Mouse (Mus musculus): ENCODE data around the gene Camk2n1.
A peak's percentile ranks its signal among the peaks of the same experiment; 100 is the strongest.
"Not testable (repeated sequence)": the region's sequence is repeated elsewhere in the genome, so short reads cannot be mapped to it uniquely, and the experiment has no call there.

Camk2n1 gene

DNA sequence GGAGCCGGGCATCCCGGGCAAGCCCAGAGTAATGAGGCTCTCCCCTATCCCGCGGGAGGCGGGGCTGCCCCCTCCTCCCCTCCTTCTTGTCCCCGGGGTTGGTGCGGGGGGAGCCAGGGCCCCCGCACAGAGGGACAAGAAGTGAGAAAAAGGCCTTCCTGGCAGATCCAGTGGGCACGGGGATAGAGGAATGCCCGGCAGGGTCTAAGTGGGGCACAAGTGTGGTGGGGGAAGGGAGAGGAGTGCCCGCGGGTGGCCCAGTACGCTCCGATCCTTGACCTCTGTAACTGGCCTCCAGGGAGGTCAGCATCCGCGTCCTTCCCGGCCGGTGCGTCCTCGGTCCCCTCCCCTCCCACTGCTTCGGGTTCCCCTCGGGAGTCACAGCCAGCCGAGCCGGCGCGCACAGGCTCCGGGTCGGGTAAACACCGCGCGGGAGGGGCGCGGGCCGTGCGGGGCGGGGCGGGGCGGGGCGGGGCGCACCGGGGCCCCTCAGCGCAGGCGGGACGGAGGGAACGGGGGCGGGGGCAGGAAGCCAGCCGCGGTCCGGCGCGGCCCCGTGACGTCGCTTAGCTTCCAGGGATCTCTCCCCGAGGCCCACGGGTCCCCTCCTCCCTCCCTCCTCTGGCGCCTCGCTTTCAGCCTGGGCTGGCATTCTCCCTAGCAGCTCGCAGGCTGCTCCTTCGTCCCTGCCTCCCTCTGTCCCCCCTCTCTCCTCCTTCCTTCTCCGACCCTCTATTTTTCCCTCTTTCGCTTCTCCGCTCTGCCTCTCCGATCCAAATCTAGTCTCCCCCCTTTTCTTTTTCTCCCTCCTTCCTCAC is at the start of gene Camk2n1:
Gene Camk2n1, plus strand, starts transcription at position 562 of the 818 bp plus-strand sequence.
- DNase-seq (ENCODE audit: low spot score in 2 of 2): peak; percentile 56 to 75

DNA sequence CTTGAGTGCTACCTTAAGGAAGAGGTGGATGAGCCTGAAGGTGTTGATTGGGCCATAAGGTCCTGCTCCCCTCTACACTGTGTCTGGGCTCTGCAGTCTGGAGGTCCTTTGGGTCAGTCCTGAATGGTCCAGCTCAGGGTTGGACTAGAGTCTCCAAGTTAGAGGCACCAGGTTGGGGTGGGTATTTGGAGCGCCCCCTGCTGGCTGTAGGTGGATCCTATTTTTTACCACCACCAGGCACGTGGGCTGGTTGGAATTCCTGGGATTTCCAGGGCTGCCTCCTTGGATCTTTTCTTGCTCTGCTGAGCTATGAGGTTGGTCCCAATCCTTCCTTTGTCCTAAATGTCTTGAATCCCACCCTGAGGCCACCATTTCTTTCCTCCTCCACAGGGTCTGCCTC is 49.3 kb upstream of the Camk2n1 start:
- no peak for DNase-seq (ENCODE audit: low spot score in 2 of 2)

GRCm38 (mm10) chr4:138407479-138408194 is 46.5 kb upstream of the Camk2n1 start:
- DNase-seq (ENCODE audit: low spot score in 2 of 2): no peak

DNA sequence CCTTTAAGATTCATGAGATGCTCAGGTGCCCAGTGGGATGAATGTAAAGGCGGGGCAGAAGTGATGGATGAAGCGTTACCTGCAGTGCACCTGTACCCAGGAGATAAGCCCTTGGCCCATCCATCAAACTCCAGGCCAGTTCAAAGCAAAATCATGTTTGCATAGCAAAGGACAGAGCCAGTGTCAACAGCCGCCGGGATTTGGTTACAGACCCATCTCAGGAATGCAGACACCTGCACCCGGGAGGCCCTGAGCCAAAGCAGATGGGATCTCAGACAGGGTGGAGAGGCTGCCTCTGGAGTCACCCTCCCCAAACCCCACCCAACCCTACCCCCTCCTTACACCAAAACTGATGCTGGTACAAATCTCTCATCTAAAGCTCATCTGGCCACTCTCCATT is 43.1 kb upstream of the Camk2n1 start:
- DNase-seq (ENCODE audit: low spot score in 2 of 2): no peak

DNA sequence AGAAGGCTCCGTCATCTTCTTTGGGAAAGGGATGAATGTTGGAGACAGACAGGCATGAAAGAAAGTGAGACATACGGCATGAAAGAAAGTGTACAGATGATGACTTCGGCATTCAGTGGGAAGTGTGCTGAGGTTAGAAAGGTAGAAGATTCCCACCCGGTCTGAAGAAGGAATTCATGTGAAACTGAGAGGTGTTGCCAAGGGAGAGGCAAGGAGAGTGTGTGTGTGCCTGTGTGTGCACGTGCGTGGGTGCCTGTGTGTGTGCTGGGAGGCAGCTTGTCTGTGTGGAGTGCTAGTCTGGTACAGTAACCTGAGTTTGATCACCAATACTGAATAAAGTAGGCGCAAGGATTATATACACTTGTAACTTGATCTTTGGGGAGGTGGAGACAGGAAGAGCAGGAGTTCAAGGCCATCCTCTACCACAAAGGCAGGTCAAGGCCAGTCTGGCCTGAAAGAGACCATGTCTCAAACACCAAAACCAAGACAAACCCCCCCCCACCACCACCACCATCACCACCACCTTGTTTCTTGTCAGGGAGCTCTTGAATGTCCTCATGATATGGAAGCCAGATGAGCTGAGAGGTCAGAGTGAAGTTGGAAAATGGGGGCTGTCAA is 42.5 kb upstream of the Camk2n1 start:
- no peak for DNase-seq (ENCODE audit: low spot score in 2 of 2)

- peak in 1 of 2 experiments; percentile 41 for DNase-seq (ENCODE audit: low spot score in 2 of 2)
These were observed 39.4 kb upstream of the Camk2n1 start for GRCm38 (mm10) chr4:138414725-138415124.

GRCm38 (mm10) chr4:138415991-138416390 is 38.1 kb upstream of the Camk2n1 start:
- peak in 1 of 2 experiments; percentile 53 for DNase-seq (ENCODE audit: low spot score in 2 of 2)

DNA sequence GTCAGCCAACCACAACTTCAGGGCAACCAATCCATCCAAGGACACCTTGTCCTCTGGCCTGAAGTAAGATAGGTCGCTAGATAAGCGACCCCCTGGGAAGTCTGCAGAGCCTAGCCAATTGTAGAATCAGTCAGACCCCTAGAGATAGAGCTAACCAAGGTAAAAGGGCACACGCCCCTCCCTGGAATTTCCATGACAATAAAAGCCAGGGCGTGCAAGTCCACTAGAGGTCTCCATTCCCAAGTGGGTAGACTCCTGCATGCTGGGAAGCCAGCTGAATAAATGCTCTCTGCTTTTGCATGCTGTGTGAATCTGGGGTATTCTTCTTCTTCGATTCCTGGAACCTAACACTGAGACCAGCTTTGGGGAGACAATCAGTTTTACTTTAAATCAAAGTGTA is 37.7 kb upstream of the Camk2n1 start:
- no peak for DNase-seq (ENCODE audit: low spot score in 2 of 2)

DNA sequence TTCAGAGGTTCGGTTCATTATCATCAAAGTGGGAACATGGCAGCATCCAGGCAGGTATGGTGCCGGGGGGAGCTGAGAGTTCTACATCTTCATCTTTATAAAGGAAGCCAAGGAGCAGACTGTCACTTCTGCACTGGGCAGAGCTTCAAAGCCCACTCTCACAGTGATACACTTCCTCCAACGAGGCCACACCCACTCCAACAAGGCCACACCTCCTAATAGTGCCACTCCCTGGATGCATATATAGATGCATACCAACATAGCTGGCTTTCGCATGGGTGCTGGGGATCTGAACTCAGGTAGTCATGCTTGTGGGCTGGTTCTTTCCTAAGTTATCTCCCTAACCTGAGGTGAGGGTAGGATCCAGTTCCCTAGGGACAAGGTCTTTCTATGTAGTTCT is 36.2 kb upstream of the Camk2n1 start:
- DNase-seq (ENCODE audit: low spot score in 2 of 2): no peak

GRCm38 (mm10) chr4:138418340-138418957 is 35.7 kb upstream of the Camk2n1 start:
- no peak for DNase-seq (ENCODE audit: low spot score in 2 of 2)

- DNase-seq (ENCODE audit: low spot score in 2 of 2): no peak
These were observed 29.1 kb upstream of the Camk2n1 start for GRCm38 (mm10) chr4:138425028-138425427.

- not testable (repeated sequence) for DNase-seq (ENCODE audit: low spot score in 2 of 2)
These were observed 28.5 kb upstream of the Camk2n1 start for GRCm38 (mm10) chr4:138425604-138426003.

DNA sequence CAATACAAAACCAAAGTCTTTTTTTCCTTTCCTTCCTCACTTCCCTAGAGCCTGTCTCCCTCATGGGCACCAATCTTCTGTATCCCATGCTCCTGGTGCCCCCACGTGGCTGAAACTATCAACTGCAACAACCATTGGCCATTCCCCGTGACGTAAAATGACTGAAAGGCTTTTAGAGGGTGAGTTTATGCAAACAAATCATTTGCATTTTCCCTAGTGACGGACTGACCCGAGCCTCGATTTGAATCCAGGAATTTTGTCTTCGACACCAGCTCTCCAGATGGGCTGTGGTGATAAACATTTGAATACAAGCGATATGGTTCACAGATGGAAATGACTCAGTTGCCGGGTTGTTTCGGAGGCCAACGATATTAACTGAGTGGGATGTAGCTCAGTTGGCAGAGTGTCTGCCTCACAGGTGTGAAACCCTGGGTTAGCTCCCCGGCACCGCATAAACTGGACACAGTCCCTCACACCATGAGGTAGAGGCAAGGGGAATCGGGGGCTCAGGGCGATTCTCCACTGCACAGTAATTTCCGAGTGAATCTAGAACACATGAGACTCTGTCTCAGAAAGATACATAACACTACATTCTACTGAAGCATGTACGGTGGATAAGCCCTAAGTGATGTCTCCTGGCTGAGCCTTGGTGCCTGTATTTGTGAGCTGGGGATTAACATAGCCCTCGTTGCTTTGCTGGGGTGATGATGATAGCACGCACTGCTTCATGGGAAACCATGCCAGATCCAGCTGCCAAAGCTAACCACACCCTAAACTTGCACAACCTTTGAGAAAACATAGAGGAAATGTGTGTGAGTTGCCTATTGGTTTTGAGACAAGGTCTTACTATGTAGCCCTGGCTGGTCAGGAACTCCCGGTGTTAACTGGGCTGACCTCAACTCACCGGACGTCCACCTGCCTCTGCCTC is 27.1 kb upstream of the Camk2n1 start:
- DNase-seq (ENCODE audit: low spot score in 2 of 2): peak; percentile 91

GRCm38 (mm10) chr4:138429778-138430177 is 24.3 kb upstream of the Camk2n1 start:
- DNase-seq (ENCODE audit: low spot score in 2 of 2): no peak

DNA sequence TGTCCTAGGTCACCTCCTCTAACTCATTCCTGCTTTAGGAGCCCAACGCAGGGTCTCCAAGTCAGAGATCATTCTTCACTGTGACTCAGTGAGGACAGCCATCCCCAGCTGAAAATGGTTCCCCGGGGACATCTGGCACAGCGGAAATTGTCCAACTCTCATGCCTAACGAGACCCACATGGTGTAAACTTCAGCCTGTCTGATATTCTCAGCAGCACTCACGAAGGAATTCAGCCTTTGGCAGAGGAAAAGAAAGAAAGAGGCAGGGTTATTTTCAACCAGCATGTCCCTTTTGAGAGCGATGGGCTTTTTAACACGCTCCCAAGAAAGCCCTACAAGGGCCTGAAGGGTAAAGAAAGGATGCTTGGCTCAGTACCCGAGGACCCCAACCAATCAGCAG is 22.8 kb upstream of the Camk2n1 start:
- no peak for DNase-seq (ENCODE audit: low spot score in 2 of 2)

GRCm38 (mm10) chr4:138434347-138435316 is 19.5 kb upstream of the Camk2n1 start, which contains the start of gene Mul1:
Gene Mul1 (plus strand): TSS chr4:138434671.
- DNase-seq (ENCODE audit: low spot score in 2 of 2): peak; percentile 88 to 96

DNA sequence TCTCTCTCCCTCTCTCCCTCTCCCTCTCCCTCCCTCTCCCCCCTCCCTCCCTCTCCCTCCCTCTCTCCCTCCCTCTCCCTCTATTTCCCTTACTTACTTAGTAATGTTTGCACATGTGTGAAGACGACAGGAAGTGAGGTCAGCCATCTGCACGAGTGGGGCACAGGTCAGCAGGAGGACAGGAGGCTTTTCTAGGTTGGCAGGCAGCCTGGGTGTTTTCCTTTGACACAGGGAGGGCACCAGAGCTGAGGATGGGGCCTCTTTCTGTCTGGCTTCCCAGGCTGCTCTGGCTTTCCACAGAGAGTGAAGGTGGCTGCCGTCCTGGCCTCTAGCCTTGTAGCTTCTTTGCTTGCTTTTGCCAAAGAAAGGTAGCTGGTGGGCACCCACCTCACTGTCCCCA is 14.1 kb upstream of the Camk2n1 start:
- no peak for DNase-seq (ENCODE audit: low spot score in 2 of 2)

DNA sequence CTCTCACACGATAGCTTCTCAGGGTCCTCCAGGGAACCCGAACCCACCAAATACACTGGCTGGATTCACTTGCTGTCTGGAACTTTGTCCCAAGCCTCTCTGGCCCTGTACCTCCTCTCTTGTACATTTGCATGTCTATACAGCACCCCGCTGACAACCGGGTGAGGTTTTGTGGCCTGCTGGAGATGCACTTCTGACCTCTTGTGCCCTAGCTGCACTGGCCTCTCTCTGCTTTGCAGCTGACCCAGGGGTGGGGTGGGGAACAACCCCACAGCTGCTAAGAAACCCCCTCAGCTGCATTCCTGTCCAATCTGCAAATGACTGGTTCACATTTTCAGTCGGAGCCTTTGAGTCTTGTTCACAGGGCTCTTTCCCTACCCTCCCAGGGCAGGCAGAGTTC is 9.2 kb upstream of the Camk2n1 start:
- no peak for DNase-seq (ENCODE audit: low spot score in 2 of 2)

DNA sequence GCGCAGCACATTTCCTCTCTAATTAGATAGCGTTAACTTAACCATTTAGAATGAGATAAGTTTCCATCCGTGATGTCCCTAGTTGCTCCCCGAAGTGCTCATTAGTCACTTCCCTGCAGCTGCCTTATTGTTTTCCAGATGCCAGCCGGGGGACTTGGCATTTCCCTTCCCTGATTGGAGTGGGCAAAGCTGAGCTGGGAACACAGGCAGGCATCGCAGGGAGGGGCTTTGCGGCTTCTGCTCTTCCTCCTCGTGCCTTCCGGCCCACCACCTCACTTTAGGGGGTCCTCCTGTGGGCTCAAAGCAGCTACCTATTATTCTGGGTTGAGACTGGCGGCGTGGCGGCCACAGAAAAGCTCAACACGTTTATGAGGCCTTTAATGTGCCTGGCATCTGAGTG is 7.1 kb upstream of the Camk2n1 start:
- no peak for DNase-seq (ENCODE audit: low spot score in 2 of 2)

GRCm38 (mm10) chr4:138447387-138447786 is 6.7 kb upstream of the Camk2n1 start:
- DNase-seq (ENCODE audit: low spot score in 2 of 2): peak; percentile 91 to 96
